Mouse (Mus musculus) spleen, adult 12 weeks (tissue): ENCODE data around the gene Gm11541.

Experiments used
- DNase-seq: peaks from one replicate; pipeline ENCODE4 v3.0.0; 2022; ENCODE audit warnings: low spot score

Gm11541 gene

GRCm38 (mm10) chr11:94704472-94704871 lies at the start of gene Gm11541:
Gm11541 (minus strand) TSS chr11:94704499.
- DNase-seq = no peak

GRCm38 (mm10) chr11:94752946-94753713 lies 48.8 kb upstream of the Gm11541 start:
- no peak for DNase-seq

DNA sequence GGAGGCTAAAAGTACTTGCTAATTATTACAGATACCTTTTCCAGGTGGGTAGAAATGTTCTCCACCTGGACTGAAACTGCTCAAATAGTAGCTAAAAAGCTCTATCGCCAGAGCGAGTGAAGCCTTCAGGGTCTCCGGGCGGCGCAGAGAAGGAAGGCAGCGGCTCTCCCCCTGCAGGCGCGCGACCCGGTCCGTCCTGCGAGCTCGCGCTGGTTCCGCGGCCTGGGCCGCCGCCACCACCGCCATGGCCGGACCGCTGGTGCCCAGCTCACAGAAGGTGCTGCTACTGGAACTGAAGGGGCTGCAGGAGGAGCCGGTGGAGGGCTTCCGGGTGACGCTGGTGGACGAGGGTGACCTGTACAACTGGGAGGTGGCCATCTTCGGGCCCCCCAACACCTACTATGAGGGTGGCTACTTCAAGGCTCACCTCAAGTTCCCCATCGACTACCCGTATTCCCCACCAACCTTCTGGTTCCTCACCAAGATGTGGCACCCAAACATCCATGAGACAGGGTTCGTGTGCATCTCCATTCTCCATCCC lies 37.5 kb upstream of the Gm11541 start, which contains the start of gene Cdc34b:
TSS of gene Cdc34b (plus strand) at position 51 of the 541 bp plus-strand sequence.
- DNase-seq = no peak

GRCm38 (mm10) chr11:94735746-94736145 lies 31.4 kb upstream of the Gm11541 start:
- DNase-seq = no peak

GRCm38 (mm10) chr11:94732773-94733172 lies 28.5 kb upstream of the Gm11541 start:
- DNase-seq = no peak

GRCm38 (mm10) chr11:94731229-94731628 lies 26.9 kb upstream of the Gm11541 start:
- no peak for DNase-seq

DNA sequence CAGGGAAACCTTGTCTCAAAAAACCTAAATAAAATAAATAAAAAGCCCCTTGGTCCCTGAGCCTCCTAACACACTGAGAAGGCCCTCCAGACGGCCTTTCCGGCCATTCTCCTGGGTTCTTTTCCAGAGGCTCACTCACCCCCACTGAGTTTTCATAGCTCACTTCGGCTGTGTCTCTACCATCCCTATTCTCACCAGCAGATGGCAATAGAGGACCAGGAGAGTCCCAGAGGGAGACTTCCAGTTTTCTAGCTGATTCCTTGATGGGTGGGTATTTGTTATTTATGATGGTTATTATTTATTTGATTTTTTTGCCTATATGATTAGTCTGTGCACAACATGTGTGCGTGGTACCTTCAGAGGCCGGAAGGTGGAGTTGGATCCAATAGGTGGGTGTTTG lies 26.0 kb upstream of the Gm11541 start:
- DNase-seq = peak; percentile 5

DNA sequence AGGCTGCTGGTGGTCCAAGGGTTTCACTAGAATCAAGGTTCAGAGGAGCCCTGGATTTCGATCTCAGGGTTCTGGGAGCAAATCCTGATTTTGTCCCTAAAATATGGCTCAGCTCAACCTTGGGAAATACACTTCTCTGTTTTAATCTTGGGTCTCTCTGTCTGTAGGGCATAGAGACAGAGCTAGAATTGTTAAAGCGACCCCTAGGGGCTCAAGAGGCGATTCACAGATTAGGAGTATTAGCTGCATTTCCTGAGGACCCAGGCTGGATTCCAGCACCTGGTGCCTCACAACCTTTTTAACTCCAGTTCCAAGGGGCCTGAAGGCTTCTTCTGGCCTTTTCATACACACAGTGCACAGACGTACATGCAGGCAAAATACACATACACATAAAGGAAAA lies 25.3 kb upstream of the Gm11541 start:
- no peak for DNase-seq

- no peak for DNase-seq
Measured at GRCm38 (mm10) chr11:94728545-94728944, 24.2 kb upstream of the Gm11541 start.

- DNase-seq = no peak
Measured at GRCm38 (mm10) chr11:94727306-94727705, 23.0 kb upstream of the Gm11541 start.

GRCm38 (mm10) chr11:94719216-94719615 lies 14.9 kb upstream of the Gm11541 start:
- no peak for DNase-seq

DNA sequence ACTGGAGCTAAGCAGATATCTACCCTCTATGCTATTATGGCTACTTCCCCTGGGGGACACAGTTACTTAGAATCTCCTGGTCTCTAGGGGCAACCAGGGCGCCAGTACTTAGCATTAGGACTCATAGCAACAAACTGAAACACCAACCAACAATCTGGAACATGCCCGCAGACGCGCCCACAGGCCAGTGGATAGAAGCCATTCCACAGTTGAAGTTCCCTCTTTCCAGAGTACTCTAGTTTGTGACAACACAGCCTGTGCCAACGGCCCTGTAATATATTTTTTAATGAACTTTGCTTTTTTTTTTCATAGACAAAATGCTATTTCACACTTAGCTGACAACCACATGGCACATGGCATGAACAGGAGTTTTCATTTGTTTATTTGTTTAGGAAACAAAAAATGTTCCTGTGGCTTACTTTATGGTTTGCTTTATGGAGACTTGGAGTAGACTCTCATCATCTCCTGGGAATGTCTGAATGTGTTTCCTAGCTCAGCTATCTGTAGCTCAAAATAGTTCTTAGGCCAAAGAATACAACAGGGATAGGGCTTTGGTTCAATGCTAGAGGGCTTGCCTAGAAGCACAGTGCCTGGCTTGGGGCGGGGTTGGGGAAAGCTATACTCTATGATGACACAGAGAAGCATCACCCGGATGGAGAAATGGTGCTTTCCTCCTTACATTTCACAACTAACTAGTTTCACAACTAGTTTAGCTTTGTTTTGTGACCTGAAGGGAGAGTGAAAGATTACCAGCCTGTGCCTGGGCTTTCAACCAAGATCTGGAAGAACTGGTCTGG lies 14.0 kb upstream of the Gm11541 start:
- no peak for DNase-seq

DNA sequence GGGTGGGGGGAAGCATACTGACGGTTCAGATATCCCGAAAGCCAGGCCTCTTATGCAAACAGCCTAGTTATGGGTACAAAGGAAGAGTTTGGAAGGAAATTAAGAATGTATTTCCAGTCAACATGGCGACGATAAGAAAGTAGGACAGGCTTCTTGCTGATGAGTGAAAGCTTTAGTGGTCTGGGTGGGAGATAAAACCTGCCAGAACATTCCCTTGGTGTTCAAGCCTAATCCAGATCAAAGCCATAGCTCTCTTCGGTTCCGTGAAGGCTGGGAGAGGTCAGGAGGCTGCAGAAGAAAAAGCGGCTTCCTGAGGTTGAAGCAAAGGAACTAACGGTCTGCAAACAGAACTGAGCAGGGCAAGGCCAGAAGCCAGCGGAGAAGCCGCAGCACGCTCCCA lies 12.9 kb upstream of the Gm11541 start:
- DNase-seq = no peak

DNA sequence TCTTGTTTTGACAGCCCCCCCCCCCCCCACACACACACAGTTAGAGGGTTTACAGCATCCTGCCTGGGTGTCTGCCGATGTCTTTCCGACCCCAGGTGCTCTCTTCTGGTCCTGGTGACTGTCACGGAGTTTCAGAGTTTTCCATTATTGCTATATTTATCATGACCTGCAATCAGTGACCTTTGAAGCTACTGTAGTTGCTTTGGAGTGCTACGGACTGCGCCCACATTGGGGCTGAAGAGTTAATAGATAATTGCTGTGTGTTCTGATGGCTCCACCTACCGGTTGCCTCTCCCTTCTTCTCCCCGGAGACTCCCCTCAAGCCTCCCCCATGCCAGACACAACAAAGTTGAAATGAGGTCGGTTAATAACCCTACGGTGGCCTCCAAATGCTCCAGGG lies 12.5 kb upstream of the Gm11541 start:
- no peak for DNase-seq

DNA sequence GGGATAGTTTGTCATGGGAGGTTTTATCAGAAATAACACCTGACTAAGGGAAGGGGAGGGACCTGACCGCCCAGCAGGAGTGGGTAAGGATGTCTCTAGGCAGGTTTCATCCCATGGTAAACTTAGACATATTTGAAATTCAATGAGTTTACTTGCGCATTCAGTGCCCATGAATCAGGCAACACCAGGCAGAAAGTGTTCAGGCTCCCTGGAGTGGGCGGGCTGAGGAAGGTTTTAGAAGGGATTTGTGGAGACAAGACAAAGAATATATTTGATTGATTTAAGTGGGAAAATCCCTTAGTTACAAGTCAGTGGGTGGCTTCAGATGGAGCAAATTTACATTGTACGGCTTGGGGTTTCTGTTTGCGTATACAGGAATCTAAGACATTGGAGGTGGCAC lies 11.3 kb upstream of the Gm11541 start:
- DNase-seq = no peak

DNA sequence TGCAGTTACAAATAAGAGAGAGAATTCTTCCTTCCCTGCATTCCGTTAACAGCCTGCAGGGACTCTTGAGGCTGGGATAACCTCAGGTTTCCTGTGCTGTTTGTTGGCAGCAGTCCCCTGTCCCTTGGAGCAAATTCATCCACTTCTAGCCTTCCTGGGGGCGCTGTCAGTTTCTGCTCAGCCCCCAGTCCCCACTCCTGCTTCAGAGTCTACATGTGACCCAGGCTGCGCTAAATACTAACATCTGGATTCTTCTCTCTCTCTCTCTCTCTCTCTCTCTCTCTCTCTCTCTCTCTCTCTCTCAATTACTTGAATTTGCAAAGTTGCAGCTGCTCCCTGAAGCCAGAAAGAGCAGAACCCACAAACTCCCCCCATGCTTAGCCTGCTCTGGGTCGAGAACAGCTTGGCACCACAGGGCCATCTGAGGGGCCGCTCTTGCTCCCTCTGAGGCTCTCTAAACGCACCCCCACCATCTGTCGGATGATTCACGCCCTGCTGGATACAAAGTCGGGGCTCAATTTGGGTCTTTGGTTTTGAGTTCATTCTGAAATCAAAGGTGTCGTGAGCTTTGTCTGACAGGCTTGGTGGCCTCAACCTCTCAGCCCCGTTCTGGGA lies 9.1 kb upstream of the Gm11541 start:
- no peak for DNase-seq

DNA sequence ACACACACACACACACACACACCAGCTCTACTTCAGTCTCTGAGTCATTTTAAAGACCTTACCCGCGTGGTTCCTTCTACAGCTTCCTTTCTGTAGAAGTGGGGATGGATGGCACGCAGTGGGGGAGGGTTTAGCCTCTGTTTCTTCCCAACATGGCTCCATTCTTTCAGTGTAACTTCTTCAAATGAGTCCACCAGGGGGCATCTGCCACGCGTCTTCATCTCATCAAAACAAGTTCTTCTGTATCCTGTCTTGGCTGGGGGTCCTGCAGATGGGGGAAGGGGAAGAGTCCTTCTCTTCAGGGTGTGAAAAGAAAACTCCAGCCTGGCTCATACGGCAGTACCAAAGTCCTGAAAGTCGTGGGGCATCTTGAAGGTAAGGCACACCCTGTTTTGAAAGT lies 279 bp downstream of the Gm11541 start:
- no peak for DNase-seq

DNA sequence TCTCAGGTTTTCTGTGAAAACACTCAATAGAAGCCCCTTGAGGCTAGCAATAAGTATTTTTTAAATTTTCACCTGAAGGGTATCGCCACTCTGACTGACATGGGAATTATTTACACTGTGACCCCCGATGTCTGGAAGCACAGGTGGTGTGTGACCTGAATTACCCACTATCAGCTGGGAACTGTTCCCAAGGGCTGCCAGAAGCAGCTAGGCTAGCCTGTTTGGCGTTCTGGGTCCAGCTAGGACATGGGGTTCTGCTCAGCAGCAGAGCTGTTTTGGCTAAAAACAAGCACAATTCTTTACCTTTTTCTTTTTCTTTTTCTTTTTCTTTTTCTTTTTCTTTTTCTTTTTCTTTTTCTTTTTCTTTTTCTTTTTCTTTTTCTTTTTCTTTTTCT lies 2.1 kb downstream of the Gm11541 start:
- DNase-seq = no peak

DNA sequence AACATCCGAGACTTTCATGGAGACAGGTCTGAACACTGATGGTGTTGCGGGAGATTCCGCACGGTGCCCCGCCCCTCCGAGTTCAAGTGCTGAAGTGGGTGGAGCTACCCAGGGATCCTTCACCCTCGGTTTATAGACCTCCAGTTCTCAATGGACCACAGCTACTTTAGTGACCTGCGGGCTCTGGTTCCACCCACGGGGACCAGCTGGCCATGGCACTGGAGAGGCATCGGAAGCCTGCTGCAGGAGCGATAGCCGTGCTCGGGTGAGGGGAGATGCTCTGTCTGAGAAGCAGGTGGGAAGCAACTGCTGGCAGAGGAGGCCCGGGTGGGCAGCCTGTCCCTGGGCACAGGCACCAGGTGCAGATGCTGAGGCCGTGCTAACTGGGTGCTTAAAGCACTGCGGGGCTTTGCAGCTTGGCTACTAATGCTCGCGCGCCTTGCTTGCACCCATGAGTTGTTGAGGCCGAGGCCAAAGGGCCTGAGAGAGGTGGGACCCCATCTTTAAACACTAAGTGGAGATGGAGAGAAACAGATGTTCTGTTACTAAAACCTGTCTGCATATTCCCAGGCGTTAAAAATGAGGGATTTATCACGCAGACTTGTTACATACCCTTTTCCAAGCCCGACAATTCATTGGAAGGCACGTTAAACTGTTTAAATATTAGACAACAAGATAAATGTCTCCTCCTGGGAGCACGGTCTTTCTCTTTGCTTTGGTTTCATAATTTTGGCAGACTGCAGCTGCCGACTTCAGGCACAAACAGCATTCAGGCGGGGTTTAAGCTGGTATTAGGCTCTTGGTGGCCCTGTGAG lies 2.7 kb downstream of the Gm11541 start:
- DNase-seq = no peak

DNA sequence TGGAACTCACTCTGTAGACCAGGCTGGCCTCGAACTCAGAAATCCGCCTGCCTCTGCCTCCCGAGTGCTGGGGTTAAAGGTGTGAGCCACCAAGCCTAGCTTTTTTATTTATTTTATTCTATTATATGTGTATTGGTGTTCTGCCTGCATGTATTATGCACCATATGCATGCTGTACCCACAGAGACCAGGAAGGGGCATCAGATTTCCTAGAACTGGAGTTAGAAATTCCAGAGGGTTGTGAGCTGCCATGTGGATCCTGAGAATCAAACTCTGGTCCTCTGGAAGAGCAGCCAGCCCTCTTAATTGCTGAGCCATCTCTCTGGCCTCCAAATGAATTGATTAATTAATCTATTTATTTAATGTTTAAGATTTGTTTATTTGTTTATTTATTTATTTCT lies 4.9 kb downstream of the Gm11541 start:
- DNase-seq = no peak

GRCm38 (mm10) chr11:94697703-94698464 lies 6.4 kb downstream of the Gm11541 start:
- DNase-seq = no peak
